Mouse (Mus musculus) heart, postnatal 0 days (tissue): ENCODE data around the gene Fam163a.

Experiments
- CTCF ChIP-seq: IDR thresholded peaks from 2 replicates; pipeline ENCODE4 v1.5.1; 2016; ENCODE audit warnings: antibody characterized with exemption, control low read depth, low read depth
- EP300 ChIP-seq: IDR thresholded peaks from 2 replicates; pipeline ENCODE4 v1.6.1; 2016; ENCODE audit warnings: antibody characterized with exemption, low read depth

DNA sequence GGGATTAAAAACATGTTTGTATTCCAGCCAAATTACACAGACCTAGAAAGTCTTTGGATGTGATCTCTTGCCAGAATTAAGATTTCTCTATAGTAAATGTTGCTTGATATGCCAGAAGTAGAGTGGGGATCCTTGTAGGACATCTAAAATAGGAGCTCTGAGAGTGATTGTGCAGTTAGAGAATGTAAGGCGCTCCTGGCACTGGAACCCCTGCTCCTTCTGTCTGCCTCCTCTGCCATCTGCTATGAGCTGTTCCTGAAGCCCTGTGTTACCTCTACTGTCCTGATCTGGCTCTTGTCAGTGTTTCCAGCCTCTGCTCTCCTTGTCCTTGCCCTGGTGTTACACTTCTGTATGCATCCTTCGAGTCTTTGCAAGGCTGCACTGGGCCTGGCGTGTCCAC is 18.2 kb downstream of the Fam163a start:
- TF ChIP-seq CTCF, result no peak
- no peak for TF ChIP-seq EP300
